Comparison of ENCODE assay signal across 8 mouse cellular contexts in the genomic region with DNA sequence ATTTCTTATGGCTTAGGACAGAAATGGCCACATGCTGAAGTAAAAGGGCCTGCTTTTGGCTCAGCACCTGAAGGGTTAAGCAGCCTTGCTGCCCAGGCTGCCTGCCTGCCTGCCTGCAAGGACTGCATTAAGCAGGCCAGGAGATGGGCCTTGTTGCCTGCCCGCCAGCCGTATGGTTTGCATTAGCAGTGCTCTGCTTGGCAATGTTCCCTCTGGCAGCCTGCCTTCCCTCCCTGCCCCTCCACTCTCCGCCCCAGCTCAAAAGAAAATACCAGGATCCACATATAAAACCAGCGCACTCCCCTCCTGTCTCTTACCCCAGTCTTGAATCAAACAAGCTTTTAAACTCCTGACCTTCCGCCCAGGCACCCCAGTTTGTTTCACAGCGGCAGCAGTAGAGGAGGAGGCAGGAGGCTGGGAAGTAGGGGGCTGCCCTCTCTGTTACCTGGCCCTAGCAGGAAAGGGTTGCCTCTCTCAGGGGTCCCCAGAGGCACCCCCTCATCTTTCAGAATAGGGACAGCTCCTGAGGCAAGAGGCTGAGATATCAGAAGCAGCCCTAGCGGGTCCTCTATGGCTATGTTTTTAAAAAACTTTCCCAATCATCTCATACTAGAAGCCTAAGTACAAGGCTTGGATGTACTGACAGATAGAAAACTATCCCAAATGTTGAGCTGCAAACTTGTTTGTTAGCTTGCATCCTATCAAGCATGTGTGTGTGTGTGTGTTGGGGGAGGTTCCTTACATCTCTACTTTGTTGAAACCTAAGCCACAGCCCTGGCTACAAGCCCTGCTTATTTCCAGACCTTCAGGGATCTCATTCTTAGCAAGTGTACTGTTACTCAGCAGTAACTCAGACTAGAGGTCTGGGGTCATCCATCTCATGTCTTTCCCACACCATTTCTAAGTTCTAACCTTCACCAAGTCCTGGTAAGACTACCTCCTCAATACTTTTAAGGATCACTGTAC.
DNase-seq lines count a peak whose midpoint lies in the region; ATAC-seq and TF ChIP-seq lines count a peak whose summit lies in the region.

No protein-coding gene starts in this region.

- H3K4me3 ChIP-seq in forebrain, embryonic 10.5 days: no peak overlapping the region
- H3K4me3 ChIP-seq in heart, embryonic 11.5 days (ENCODE audit: low read depth, low read length): no peak overlapping the region
- no peak overlapping the region for H3K4me3 ChIP-seq in midbrain, embryonic 14.5 days (replicated peaks; ENCODE audit: low read depth, low read length)
- no peak overlapping the region for H3K4me3 ChIP-seq in stomach, postnatal 0 days (ENCODE audit: low read depth, low read length)

- ATAC-seq in cerebellum, adult (ENCODE audit: insufficient number of reproducible peaks, low FRiP score, low TSS enrichment): 0 out of 2 replicates have a peak, but pooled peaks have one; percentile 41
- ATAC-seq in heart, embryonic 11.5 days (replicated peaks; ENCODE audit: insufficient number of reproducible peaks, low FRiP score, low TSS enrichment): peak; percentile 68; the same call in 1 of the 2 replicates
- peak; percentile 85 for ATAC-seq in midbrain, embryonic 14.5 days (ENCODE audit: low FRiP score, low TSS enrichment)
- peak; percentile 69; the same call in 1 of the 2 replicates for ATAC-seq in stomach, postnatal 0 days (ENCODE audit: low FRiP score, low TSS enrichment)

- H3K27ac ChIP-seq in forebrain, embryonic 10.5 days: peak overlapping the region; percentile 77
- H3K27ac ChIP-seq in heart, embryonic 11.5 days (ENCODE audit: low read depth, low read length): peak overlapping the region; percentile 70; the same call in 1 of the 2 replicates
- H3K27ac ChIP-seq in midbrain, embryonic 14.5 days (replicated peaks; ENCODE audit: low read depth, low read length): peak overlapping the region; percentile 72
- peak overlapping the region; percentile 78 for H3K27ac ChIP-seq in stomach, postnatal 0 days (replicated peaks)

- 0 out of 2 replicates have a peak, but pooled peaks cover 4% of the 10 kb centered on the region for H3K36me3 ChIP-seq in forebrain, embryonic 10.5 days (replicated peaks)
- H3K36me3 ChIP-seq in heart, embryonic 11.5 days (ENCODE audit: control insufficient read depth, insufficient read depth, low read length): no peaks in the 10 kb centered on the region
- no peaks in the 10 kb centered on the region for H3K36me3 ChIP-seq in midbrain, embryonic 14.5 days (ENCODE audit: control insufficient read depth, insufficient read depth, low read length)
- H3K36me3 ChIP-seq in stomach, postnatal 0 days (ENCODE audit: control insufficient read depth, insufficient read depth, low read length): 0 out of 2 replicates have a peak, but pooled peaks cover 3% of the 10 kb centered on the region

- DNase-seq in forebrain, embryonic 10.5 days (ENCODE audit: extremely low spot score, low spot score): peak; percentile 52
- DNase-seq in kidney, adult 9 months: peak; percentile 59
- peak; percentile 98 for DNase-seq in left cerebral cortex, postnatal 4 days
- peak; percentile 84 for DNase-seq in midbrain, embryonic 14.5 days
- peak; percentile 76 for DNase-seq in stomach, postnatal 0 days (ENCODE audit: low spot score)
- DNase-seq in T-cell, adult 2 months (ENCODE audit: low spot score): no peak

- H3K9me3 ChIP-seq in forebrain, embryonic 10.5 days: no peaks in the 10 kb centered on the region
- no peaks in the 10 kb centered on the region for H3K9me3 ChIP-seq in heart, embryonic 11.5 days (replicated peaks; ENCODE audit: control insufficient read depth, low read length)
- H3K9me3 ChIP-seq in midbrain, embryonic 14.5 days (ENCODE audit: control insufficient read depth, low read length): no peaks in the 10 kb centered on the region
- no peaks in the 10 kb centered on the region for H3K9me3 ChIP-seq in stomach, postnatal 0 days (ENCODE audit: control insufficient read depth, low read length)

- H3K4me1 ChIP-seq in forebrain, embryonic 10.5 days: peaks cover 37% of the 10 kb centered on the region
- H3K4me1 ChIP-seq in heart, embryonic 11.5 days (ENCODE audit: control insufficient read depth, insufficient read depth, low read length): peaks cover 8% of the 10 kb centered on the region
- peaks cover 21% of the 10 kb centered on the region for H3K4me1 ChIP-seq in midbrain, embryonic 14.5 days (ENCODE audit: control insufficient read depth, insufficient read depth, low read length)
- peaks cover 7% of the 10 kb centered on the region; the same call in 1 of the 2 replicates for H3K4me1 ChIP-seq in stomach, postnatal 0 days (replicated peaks; ENCODE audit: control insufficient read depth, insufficient read depth)

- WGBS in forebrain, embryonic 10.5 days: 50% methylated on average over 7 of the region's 7 CpGs
- 42% methylated on average over 7 of the region's 7 CpGs for WGBS in heart, embryonic 11.5 days (ENCODE audit: insufficient replicate concordance)
- 46% methylated on average over 7 of the region's 7 CpGs for WGBS in midbrain, embryonic 14.5 days
- 25% methylated on average over 7 of the region's 7 CpGs for WGBS in stomach, postnatal 0 days

- no peaks in the 10 kb centered on the region for H3K27me3 ChIP-seq in forebrain, embryonic 10.5 days (ENCODE audit: poor library complexity, severe bottlenecking)
- H3K27me3 ChIP-seq in heart, embryonic 11.5 days (ENCODE audit: control insufficient read depth, insufficient read depth, low read length): no peaks in the 10 kb centered on the region
- H3K27me3 ChIP-seq in midbrain, embryonic 14.5 days (ENCODE audit: control insufficient read depth, insufficient read depth, low read length): no peaks in the 10 kb centered on the region
- no peaks in the 10 kb centered on the region for H3K27me3 ChIP-seq in stomach, postnatal 0 days (ENCODE audit: control insufficient read depth, insufficient read depth, low read length)

- H3K4me2 ChIP-seq in heart, embryonic 11.5 days: no peak overlapping the region
- peak overlapping the region; percentile 8; the same call in 1 of the 2 replicates for H3K4me2 ChIP-seq in midbrain, embryonic 14.5 days (ENCODE audit: low read length)
- H3K4me2 ChIP-seq in stomach, postnatal 0 days (replicated peaks; ENCODE audit: low read depth): 0 out of 2 replicates have a peak overlapping the region, but pooled peaks have one; percentile 6

- H3K9ac ChIP-seq in heart, embryonic 11.5 days (ENCODE audit: low read depth, low read length): no peak overlapping the region
- 0 out of 2 replicates have a peak overlapping the region, but pooled peaks have one; percentile 9 for H3K9ac ChIP-seq in midbrain, embryonic 14.5 days (replicated peaks; ENCODE audit: low read length)
- no peak overlapping the region for H3K9ac ChIP-seq in stomach, postnatal 0 days (ENCODE audit: low read length)

- no peak for TF ChIP-seq EP300 in stomach, postnatal 0 days (optimal IDR thresholded peaks at IDR 0.05)

- intact Hi-C loops in left cerebral cortex, postnatal 4 days (cut with DNase I): no loop called here

- no peak; the same call in 1 of the 2 replicates for TF ChIP-seq CTCF in stomach, postnatal 0 days (IDR thresholded peaks at IDR 0.05; ENCODE audit: low read depth)
